Mouse (Mus musculus) monocyte, adult 2 months (primary cell): ENCODE data around the gene Cyp4f16.
A peak's percentile ranks its signal among the peaks of the same experiment; 100 is the strongest.
"Not testable (repeated sequence)": the region's sequence is repeated elsewhere in the genome, so short reads cannot be mapped to it uniquely, and the experiment has no call there.

Experiments used
- DNase-seq, 2 experiments: peaks; one replicate each; pipeline ENCODE4 v3.0.0; 2022; ENCODE audit warnings: low spot score in 2 of 2, low read depth in 1 of 2

Cyp4f16 gene

GRCm38 (mm10) chr17:32550377-32550776, 14.0 kb downstream of the Cyp4f16 start:
- DNase-seq = not testable (repeated sequence)

GRCm38 (mm10) chr17:32550900-32551770, 14.8 kb downstream of the Cyp4f16 start:
- DNase-seq = peak; percentile 27 to 58

- DNase-seq = not testable (repeated sequence)
Observed at GRCm38 (mm10) chr17:32553016-32553415, 16.7 kb downstream of the Cyp4f16 start.

GRCm38 (mm10) chr17:32554368-32554767, 18.0 kb downstream of the Cyp4f16 start:
- not testable (repeated sequence) for DNase-seq

GRCm38 (mm10) chr17:32563301-32563700, 26.9 kb downstream of the Cyp4f16 start:
- not testable (repeated sequence) for DNase-seq

GRCm38 (mm10) chr17:32573286-32573685, 36.9 kb downstream of the Cyp4f16 start:
- not testable (repeated sequence) for DNase-seq

- DNase-seq = no peak
Observed at GRCm38 (mm10) chr17:32577496-32578186, 41.3 kb downstream of the Cyp4f16 start.

GRCm38 (mm10) chr17:32596494-32596893, 60.1 kb downstream of the Cyp4f16 start:
- no peak for DNase-seq
